Mouse (Mus musculus) cortical plate, adult 2 months (tissue): Measurements from ENCODE around the gene Igfbp7. TPM values are rescaled to one million over a fixed set of nuclear protein-coding genes. Genes with fewer than 3 reads are reported as not detected.

Source experiments
- H3K27ac ChIP-seq: fragments of 200-500 bp; 2 replicates; pipeline ENCODE4 v1.5.1; 2012; ENCODE audit warnings: low read length, control low read depth, inconsistent platforms; ENCODE audit not compliant: insufficient read depth
- H3K4me1 ChIP-seq: fragments of 200-500 bp; 2 replicates; pipeline ENCODE4 v1.6.1; 2011; ENCODE audit warnings: low read length; ENCODE audit not compliant: control insufficient read depth, insufficient read depth
- H3K4me3 ChIP-seq: fragments of 200-500 bp; 2 replicates; pipeline ENCODE4 v1.5.1; 2011; ENCODE audit warnings: mild to moderate bottlenecking, low read length, control low read depth; ENCODE audit not compliant: insufficient read depth
- CTCF ChIP-seq: fragments of 200-500 bp; IDR thresholded peaks from 2 replicates; pipeline ENCODE4 v1.5.1; 2011; ENCODE audit warnings: mild to moderate bottlenecking, control low read depth, low read length; ENCODE audit not compliant: insufficient read depth; ENCODE audit errors: extremely low read depth
- POLR2A ChIP-seq: fragments of 200-500 bp; IDR thresholded peaks from 2 replicates; pipeline ENCODE4 v1.6.1; 2011; ENCODE audit warnings: mild to moderate bottlenecking, low read length, control low read depth; ENCODE audit not compliant: insufficient read depth; ENCODE audit errors: extremely low read depth
- polyA plus RNA-seq: library from polyadenylated mRNA; depleted of rRNA; stranded (reverse); fragments of >200 nt; gene quantifications from 2 replicates; pipeline ENCODE4 v1.2.3, GENCODE M21; 2012; rRNA removed

Igfbp7 gene
- 82.1 and 88.9 TPM in 2 replicates for polyA plus RNA-seq

- TF ChIP-seq POLR2A = no peak
- TF ChIP-seq CTCF = no peak
- Histone ChIP-seq H3K4me1 (no peaks in the 10 kb centered on the region), H3K27ac (peak within 1 kb of the TSS; percentile 89), H3K4me3 (peak within 1 kb of the TSS; percentile 74)
Measured at GRCm38 (mm10) chr5:77407341-77408298, at the start of gene Igfbp7. Igfbp7 (minus strand) TSS chr5:77408041.

DNA sequence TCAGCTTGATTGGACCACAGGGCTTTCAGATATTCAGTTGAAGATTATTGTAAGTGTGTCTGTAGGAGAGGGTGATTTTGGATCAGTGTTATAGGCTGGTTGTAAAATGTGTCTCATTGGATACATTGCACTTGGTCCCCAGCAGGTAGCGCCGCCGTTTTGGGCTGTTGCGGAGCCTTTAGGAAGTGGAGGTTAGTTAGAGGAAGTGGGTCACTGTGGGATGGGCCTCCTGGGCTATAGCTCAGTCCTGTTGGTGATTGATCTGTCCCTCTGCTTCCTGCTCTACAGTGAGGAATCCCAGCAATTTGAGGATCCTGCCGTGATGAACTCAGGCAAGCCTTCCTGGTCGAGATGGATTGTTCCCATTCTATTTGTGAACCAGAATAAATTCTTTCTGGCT lies 44.3 kb upstream of the Igfbp7 start:
- Histone ChIP-seq H3K4me3 (no peak overlapping the region), H3K4me1 (no peaks in the 10 kb centered on the region), H3K27ac (no peak overlapping the region)
- TF ChIP-seq CTCF = no peak
- TF ChIP-seq POLR2A = no peak

GRCm38 (mm10) chr5:77449531-77449930 lies 41.7 kb upstream of the Igfbp7 start:
- H3K4me3 ChIP-seq = no peak overlapping the region
- H3K4me1 ChIP-seq = no peaks in the 10 kb centered on the region
- no peak for TF ChIP-seq CTCF
- no peak for TF ChIP-seq POLR2A
- no peak overlapping the region for H3K27ac ChIP-seq

- TF ChIP-seq POLR2A (no peak), CTCF (no peak)
- no peak overlapping the region for H3K4me3 ChIP-seq
Measured at GRCm38 (mm10) chr5:77445431-77445830, 37.6 kb upstream of the Igfbp7 start.

GRCm38 (mm10) chr5:77443889-77444573 lies 36.2 kb upstream of the Igfbp7 start:
- Histone ChIP-seq H3K4me1 (no peaks in the 10 kb centered on the region), H3K4me3 (no peak overlapping the region), H3K27ac (no peak overlapping the region)
- TF ChIP-seq POLR2A (no peak), CTCF (no peak)

More at GRCm38 (mm10) chr5:77445431-77445830, 37.6 kb upstream of the Igfbp7 start:
- Histone ChIP-seq H3K4me1 (no peaks in the 10 kb centered on the region), H3K27ac (no peak overlapping the region)

DNA sequence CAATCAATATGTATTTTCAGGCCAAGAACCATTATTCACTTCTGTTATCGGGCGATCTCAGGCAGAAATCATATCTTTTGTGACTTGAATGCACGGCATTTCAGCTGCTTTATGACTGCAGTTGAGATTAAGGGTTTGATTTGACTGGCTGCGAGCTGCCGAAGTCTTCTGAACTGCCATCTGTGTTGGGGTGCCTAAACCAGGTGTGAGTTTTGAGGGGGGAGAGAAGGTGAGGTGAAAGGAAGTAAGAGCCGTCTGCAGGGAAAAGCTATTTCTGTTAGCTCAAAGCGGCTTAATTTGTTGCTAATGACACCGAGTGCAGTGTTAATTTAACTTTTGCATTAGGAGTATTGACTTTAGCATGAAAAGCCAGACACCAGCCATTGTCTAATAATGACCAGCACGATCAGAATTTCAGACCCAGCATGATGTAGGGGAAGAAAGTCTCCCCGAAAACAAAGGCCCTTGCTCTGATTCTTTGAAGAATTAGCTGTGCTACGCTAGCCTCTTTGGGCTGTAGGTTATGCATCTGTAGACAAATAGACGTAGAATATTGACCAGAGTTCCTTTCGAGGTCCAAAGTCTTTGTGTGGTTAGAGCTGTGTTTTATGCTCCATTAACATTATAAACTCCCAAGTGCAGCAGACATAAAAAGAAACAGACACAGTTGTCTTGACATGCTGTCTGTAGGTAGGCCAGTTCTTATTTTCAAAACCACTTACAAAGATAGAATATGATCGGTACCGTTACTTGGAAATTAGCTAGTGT lies 35.2 kb upstream of the Igfbp7 start:
- TF ChIP-seq POLR2A = no peak
- no peak for TF ChIP-seq CTCF
- Histone ChIP-seq H3K27ac (no peak overlapping the region), H3K4me1 (no peaks in the 10 kb centered on the region), H3K4me3 (no peak overlapping the region)

DNA sequence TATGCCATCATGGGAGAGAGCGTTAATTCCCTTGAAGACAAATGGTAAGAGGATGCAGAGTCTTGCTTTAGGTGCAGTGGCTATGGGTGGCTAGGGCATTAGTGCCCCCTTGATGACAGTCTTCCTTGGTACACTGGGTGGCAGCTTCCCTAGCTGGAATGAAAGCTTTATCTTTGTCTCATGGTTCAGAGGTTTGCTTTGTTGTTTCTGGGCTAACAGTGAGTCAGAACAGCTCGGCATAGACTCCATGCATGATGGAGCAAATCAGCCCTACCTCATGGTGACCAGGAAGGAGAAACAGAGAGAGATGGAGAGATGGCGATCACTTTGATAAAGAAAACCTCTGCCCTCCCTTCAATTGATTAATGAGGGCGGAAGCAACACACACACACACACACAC lies 28.5 kb upstream of the Igfbp7 start:
- Histone ChIP-seq H3K27ac (no peak overlapping the region), H3K4me3 (no peak overlapping the region), H3K4me1 (no peaks in the 10 kb centered on the region)
- no peak for TF ChIP-seq POLR2A
- TF ChIP-seq CTCF = no peak

DNA sequence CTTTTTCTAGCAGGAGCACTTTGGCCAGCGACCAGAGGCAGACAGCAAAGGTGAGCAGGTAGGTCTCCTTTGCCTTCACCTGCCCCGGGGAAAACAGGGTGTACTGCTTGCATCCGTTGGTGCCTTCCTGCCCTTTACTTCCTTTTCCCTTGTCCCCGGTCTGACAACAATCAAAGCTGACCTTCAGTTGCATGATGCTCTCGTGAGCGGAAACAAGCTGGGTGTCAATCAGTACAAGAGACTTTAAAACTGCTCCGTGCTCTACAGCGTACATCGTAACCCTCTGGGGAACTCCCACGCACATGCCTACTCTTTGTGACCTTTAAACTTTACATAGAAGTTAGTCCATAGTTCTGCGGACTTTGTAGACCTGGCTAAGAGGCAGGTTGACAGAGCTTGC lies 26.2 kb upstream of the Igfbp7 start:
- no peaks in the 10 kb centered on the region for H3K4me1 ChIP-seq
- no peak overlapping the region for H3K4me3 ChIP-seq
- TF ChIP-seq CTCF = no peak
- H3K27ac ChIP-seq = no peak overlapping the region

GRCm38 (mm10) chr5:77433561-77433960 lies 25.7 kb upstream of the Igfbp7 start:
- TF ChIP-seq POLR2A (no peak), CTCF (no peak)
- no peak overlapping the region for H3K27ac ChIP-seq
- H3K4me3 ChIP-seq = no peak overlapping the region
- no peaks in the 10 kb centered on the region for H3K4me1 ChIP-seq
